Mouse (Mus musculus): ENCODE measurements around the gene Gm42372. TPM values are rescaled to one million over a fixed set of nuclear protein-coding genes. Genes with fewer than 3 reads are reported as not detected.

Gm42372 gene
- total and polyA plus RNA-seq, 2 experiments from 2014 or later, result 5.9 to 40.0 TPM

GRCm38 (mm10) chr7:17017036-17017435 is 34.1 kb downstream of the Gm42372 start:
- H3K4me1 ChIP-seq (ENCODE audit: insufficient read depth), result 0 out of 2 replicates have a peak, but pooled peaks cover 4% of the 10 kb centered on the region
- peak; percentile 86 for ATAC-seq
- H3K27ac ChIP-seq (ENCODE audit: low read depth, low read length), result peak overlapping the region; percentile 40; the same call in 1 of the 2 replicates
- peaks cover 65% of the 10 kb centered on the region for H3K36me3 ChIP-seq (ENCODE audit: insufficient read depth)
- DNase-seq, result peak; percentile 86
- no peak overlapping the region for H3K9ac ChIP-seq
- 31% methylated on average over 1 of the region's 1 CpGs for WGBS
- no peaks in the 10 kb centered on the region for H3K27me3 ChIP-seq (ENCODE audit: insufficient read depth, low read length)
- H3K9me3 ChIP-seq (ENCODE audit: low read length), result no peaks in the 10 kb centered on the region
- no peak overlapping the region for H3K4me3 ChIP-seq (ENCODE audit: low read depth, low read length)
- no peak for TF ChIP-seq CTCF (IDR thresholded peaks at IDR 0.05; ENCODE audit: low read depth)
- no peak overlapping the region for H3K4me2 ChIP-seq (ENCODE audit: low read depth)

- WGBS, result 81% methylated on average over 2 of the region's 2 CpGs
- DNase-seq (no peak), ATAC-seq (no peak)
- H3K9ac ChIP-seq, result no peak overlapping the region
- no peak overlapping the region for H3K4me3 ChIP-seq (ENCODE audit: low read depth, low read length)
- 0 out of 2 replicates have a peak, but pooled peaks cover 4% of the 10 kb centered on the region for H3K4me1 ChIP-seq (ENCODE audit: insufficient read depth)
- H3K4me2 ChIP-seq (ENCODE audit: low read depth), result no peak overlapping the region
- no peaks in the 10 kb centered on the region for H3K27me3 ChIP-seq (ENCODE audit: insufficient read depth, low read length)
- H3K27ac ChIP-seq (ENCODE audit: low read depth, low read length), result no peak overlapping the region
- H3K9me3 ChIP-seq (ENCODE audit: low read length), result no peaks in the 10 kb centered on the region
- TF ChIP-seq CTCF (IDR thresholded peaks at IDR 0.05; ENCODE audit: low read depth), result no peak
- H3K36me3 ChIP-seq (ENCODE audit: insufficient read depth), result peaks cover 64% of the 10 kb centered on the region
These were observed 35.0 kb downstream of the Gm42372 start for GRCm38 (mm10) chr7:17017921-17018320.

- Histone ChIP-seq H3K9me3 (ENCODE audit: low read length) (no peaks in the 10 kb centered on the region), H3K36me3 (ENCODE audit: insufficient read depth) (peaks cover 62% of the 10 kb centered on the region), H3K4me3 (ENCODE audit: low read depth, low read length) (no peak overlapping the region), H3K4me1 (ENCODE audit: insufficient read depth) (0 out of 2 replicates have a peak, but pooled peaks cover 4% of the 10 kb centered on the region), H3K27me3 (ENCODE audit: insufficient read depth, low read length) (no peaks in the 10 kb centered on the region), H3K9ac (no peak overlapping the region), H3K4me2 (ENCODE audit: low read depth) (no peak overlapping the region), H3K27ac (ENCODE audit: low read depth, low read length) (no peak overlapping the region)
- DNase-seq (no peak), ATAC-seq (no peak)
- WGBS, result 87% methylated on average over 7 of the region's 7 CpGs
- no peak for TF ChIP-seq CTCF (IDR thresholded peaks at IDR 0.05; ENCODE audit: low read depth)
These were observed 36.7 kb downstream of the Gm42372 start for GRCm38 (mm10) chr7:17019426-17020166.

- no peak for DNase-seq
- H3K27me3 ChIP-seq (ENCODE audit: insufficient read depth, low read length), result no peaks in the 10 kb centered on the region
- no peak for TF ChIP-seq CTCF (IDR thresholded peaks at IDR 0.05; ENCODE audit: low read depth)
- H3K4me3 ChIP-seq (ENCODE audit: low read depth, low read length), result no peak overlapping the region
- no peak for ATAC-seq
- no peak overlapping the region for H3K27ac ChIP-seq (ENCODE audit: low read depth, low read length)
- H3K9me3 ChIP-seq (ENCODE audit: low read length), result no peaks in the 10 kb centered on the region
- 95% methylated on average over 15 of the region's 15 CpGs for WGBS
- H3K4me1 ChIP-seq (ENCODE audit: insufficient read depth), result peaks cover 13% of the 10 kb centered on the region; the same call in 1 of the 2 replicates
- no peak overlapping the region for H3K4me2 ChIP-seq (ENCODE audit: low read depth)
- H3K9ac ChIP-seq, result no peak overlapping the region
- H3K36me3 ChIP-seq (ENCODE audit: insufficient read depth), result peaks cover 50% of the 10 kb centered on the region
These were observed 39.3 kb downstream of the Gm42372 start for GRCm38 (mm10) chr7:17022176-17022575.

GRCm38 (mm10) chr7:17023701-17024100 is 40.8 kb downstream of the Gm42372 start:
- Histone ChIP-seq H3K27ac (ENCODE audit: low read depth, low read length) (no peak overlapping the region), H3K4me3 (ENCODE audit: low read depth, low read length) (no peak overlapping the region), H3K4me2 (ENCODE audit: low read depth) (no peak overlapping the region), H3K9ac (no peak overlapping the region), H3K4me1 (ENCODE audit: insufficient read depth) (peaks cover 11% of the 10 kb centered on the region; the same call in 1 of the 2 replicates), H3K27me3 (ENCODE audit: insufficient read depth, low read length) (no peaks in the 10 kb centered on the region), H3K9me3 (ENCODE audit: low read length) (no peaks in the 10 kb centered on the region), H3K36me3 (ENCODE audit: insufficient read depth) (peaks cover 50% of the 10 kb centered on the region)
- TF ChIP-seq CTCF (IDR thresholded peaks at IDR 0.05; ENCODE audit: low read depth), result no peak
- WGBS, result 89% methylated on average over 4 of the region's 4 CpGs
- DNase-seq, result no peak
- ATAC-seq, result no peak

- H3K4me1 ChIP-seq (ENCODE audit: insufficient read depth), result peaks cover 11% of the 10 kb centered on the region; the same call in 1 of the 2 replicates
- H3K9me3 ChIP-seq (ENCODE audit: low read length), result no peaks in the 10 kb centered on the region
- no peak overlapping the region for H3K9ac ChIP-seq
- H3K27ac ChIP-seq (ENCODE audit: low read depth, low read length), result no peak overlapping the region
- TF ChIP-seq CTCF (IDR thresholded peaks at IDR 0.05; ENCODE audit: low read depth), result no peak
- ATAC-seq, result no peak
- peaks cover 49% of the 10 kb centered on the region for H3K36me3 ChIP-seq (ENCODE audit: insufficient read depth)
- no peak overlapping the region for H3K4me3 ChIP-seq (ENCODE audit: low read depth, low read length)
- no peak overlapping the region for H3K4me2 ChIP-seq (ENCODE audit: low read depth)
- H3K27me3 ChIP-seq (ENCODE audit: insufficient read depth, low read length), result no peaks in the 10 kb centered on the region
- DNase-seq, result no peak
- WGBS, result 86% methylated on average over 6 of the region's 6 CpGs
These were observed 41.3 kb downstream of the Gm42372 start for GRCm38 (mm10) chr7:17024141-17024540.

- no peak overlapping the region for H3K4me3 ChIP-seq (ENCODE audit: low read depth, low read length)
- H3K9ac ChIP-seq, result no peak overlapping the region
- no peaks in the 10 kb centered on the region for H3K27me3 ChIP-seq (ENCODE audit: insufficient read depth, low read length)
- 83% methylated on average over 10 of the region's 10 CpGs for WGBS
- no peak overlapping the region for H3K4me2 ChIP-seq (ENCODE audit: low read depth)
- peaks cover 11% of the 10 kb centered on the region; the same call in 1 of the 2 replicates for H3K4me1 ChIP-seq (ENCODE audit: insufficient read depth)
- TF ChIP-seq CTCF (IDR thresholded peaks at IDR 0.05; ENCODE audit: low read depth), result no peak
- ATAC-seq (no peak), DNase-seq (no peak)
- H3K36me3 ChIP-seq (ENCODE audit: insufficient read depth), result peaks cover 41% of the 10 kb centered on the region
- no peaks in the 10 kb centered on the region for H3K9me3 ChIP-seq (ENCODE audit: low read length)
- H3K27ac ChIP-seq (ENCODE audit: low read depth, low read length), result no peak overlapping the region
These were observed 42.1 kb downstream of the Gm42372 start for GRCm38 (mm10) chr7:17024814-17025504.
